In genomic region chr9:44508721-44509486, GRCm38 (mm10) we compare ENCODE assay signal across 9 mouse cellular contexts. TPM values are rescaled to one million over a fixed set of nuclear protein-coding genes. Genes with fewer than 3 reads are reported as not detected.
DNase-seq lines count a peak whose midpoint lies in the region; ATAC-seq lines count a peak whose summit lies in the region.
"Had no signal": no experiment of that assay in that cellular context is flagged by ENCODE, and none has a peak within 500 bp of the region (broad histone marks: within the 10 kb centered on the region; RNA-seq: fewer than 3 reads in every experiment).

No protein-coding gene starts in this region.

- DNase-seq in adrenal gland, adult 8-10 months: peak; percentile 19
- no peak for DNase-seq in adrenal gland, postnatal 25 days
- DNase-seq in neural tube, embryonic 11.5 days (ENCODE audit: low spot score): no peak
- DNase-seq in neural tube, embryonic 10.5 days (ENCODE audit: extremely low spot score, low spot score): no peak
- peak; percentile 12 to 41 for DNase-seq in lung, postnatal 4 days
- no peak for DNase-seq in spleen, postnatal 10 days (ENCODE audit: low spot score in 2 of 2)
- no peak for DNase-seq in right cerebral cortex, postnatal 36 days (ENCODE audit: low spot score in 2 of 2)

- 0 out of 2 replicates have a peak overlapping the region, but pooled peaks have one; percentile 24 for H3K9ac ChIP-seq in neural tube, embryonic 11.5 days (ENCODE audit: low read length)
- no peak overlapping the region for H3K9ac ChIP-seq in hindbrain, embryonic 15.5 days

- ATAC-seq in neural tube, embryonic 11.5 days (ENCODE audit: insufficient read depth, low FRiP score, low TSS enrichment): no peak
- no peak for ATAC-seq in hindbrain, embryonic 15.5 days (ENCODE audit: low FRiP score, low read depth)

- H3K27me3 ChIP-seq in neural tube, embryonic 11.5 days (ENCODE audit: control insufficient read depth, insufficient read depth, low read length): no peaks in the 10 kb centered on the region
- H3K27me3 ChIP-seq in hindbrain, embryonic 15.5 days: no peaks in the 10 kb centered on the region

- no peaks in the 10 kb centered on the region for H3K9me3 ChIP-seq in neural tube, embryonic 11.5 days (ENCODE audit: control insufficient read depth, low read length)
- H3K9me3 ChIP-seq in hindbrain, embryonic 15.5 days: no peaks in the 10 kb centered on the region

- H3K27ac ChIP-seq in neural tube, embryonic 11.5 days (ENCODE audit: low read depth, low read length): no peak overlapping the region
- H3K27ac ChIP-seq in hindbrain, embryonic 15.5 days (replicated peaks): peak overlapping the region; percentile 77
- H3K27ac ChIP-seq: macrophage had no signal

- WGBS in neural tube, embryonic 11.5 days: 86% methylated on average over 19 of the region's 19 CpGs
- WGBS in hindbrain, embryonic 15.5 days: 75% methylated on average over 19 of the region's 19 CpGs

- H3K36me3 ChIP-seq in neural tube, embryonic 11.5 days (ENCODE audit: control insufficient read depth, insufficient read depth, low read length): peaks cover 9% of the 10 kb centered on the region
- peaks cover 25% of the 10 kb centered on the region for H3K36me3 ChIP-seq in hindbrain, embryonic 15.5 days

- peaks cover 8% of the 10 kb centered on the region for H3K4me1 ChIP-seq in neural tube, embryonic 11.5 days (ENCODE audit: control insufficient read depth, insufficient read depth, low read length)
- H3K4me1 ChIP-seq in hindbrain, embryonic 15.5 days (replicated peaks): peaks cover 43% of the 10 kb centered on the region

- no peak overlapping the region for H3K4me2 ChIP-seq in neural tube, embryonic 11.5 days (ENCODE audit: low read depth)
- no peak overlapping the region; the same call in 1 of the 2 replicates for H3K4me2 ChIP-seq in hindbrain, embryonic 15.5 days

- no peak overlapping the region for H3K4me3 ChIP-seq in neural tube, embryonic 11.5 days (ENCODE audit: low read depth, low read length)
- H3K4me3 ChIP-seq in hindbrain, embryonic 15.5 days: no peak overlapping the region

RNA-seq across cellular contexts. Expression of gene Bcl9l, which starts 26.3 kb away (rescaled TPM):
- total RNA-seq in adrenal gland, adult 8-10 months (2022): 10 to 100 TPM; 48.9 to 76.1 (median 66.7) TPM
- total RNA-seq in adrenal gland, postnatal 25 days (2021): 56.0 and 82.0 TPM in 2 replicates
- polyA plus RNA-seq in neural tube, embryonic 11.5 days (2014; fragmentation: Nextera tagmentation; extraction: Ambion mirVana): 8.0 and 8.8 TPM in 2 replicates
- 10.7 and 11.9 TPM in 2 replicates for polyA plus RNA-seq in hindbrain, embryonic 15.5 days (2015; fragmentation: Nextera tagmentation; extraction: Ambion mirVana)

RNA-seq across cellular contexts. Expression of gene Cxcr5, which starts 52.8 kb away (rescaled TPM):
- total RNA-seq in adrenal gland, adult 8-10 months (2022): under 1 TPM; 0.13 to 0.32 (median 0.18) TPM
- total RNA-seq in adrenal gland, postnatal 25 days (2021): 0.18 TPM in 1 of 2 replicates, not detected in the other
- not detected in 2 replicates for polyA plus RNA-seq in neural tube, embryonic 11.5 days (2014; fragmentation: Nextera tagmentation; extraction: Ambion mirVana)
- polyA plus RNA-seq in hindbrain, embryonic 15.5 days (2015; fragmentation: Nextera tagmentation; extraction: Ambion mirVana): 0.09 TPM in 1 of 2 replicates, not detected in the other
- polyA plus RNA-seq: macrophage had no signal

RNA-seq across cellular contexts. Expression of gene Upk2, which starts 54.1 kb away (rescaled TPM):
- not detected for total RNA-seq in adrenal gland, adult 8-10 months (2022)
- not detected in 2 replicates for total RNA-seq in adrenal gland, postnatal 25 days (2021)
- polyA plus RNA-seq in neural tube, embryonic 11.5 days (2014; fragmentation: Nextera tagmentation; extraction: Ambion mirVana): 0.29 TPM in 1 of 2 replicates, not detected in the other
- not detected in 2 replicates for polyA plus RNA-seq in hindbrain, embryonic 15.5 days (2015; fragmentation: Nextera tagmentation; extraction: Ambion mirVana)
- polyA plus RNA-seq: macrophage had no signal

Comparison
In these comparisons a context has a peak if more than half of its experiments do, and no peak if none do; other contexts are left out.
1. DNase-seq: peak in adrenal gland, adult 8-10 months (single experiment) and lung, postnatal 4 days (2 of 2); none in adrenal gland, postnatal 25 days (single experiment), neural tube, embryonic 11.5 days (single experiment), neural tube, embryonic 10.5 days (single experiment), spleen, postnatal 10 days (0 of 2) and right cerebral cortex, postnatal 36 days (0 of 2).